Mouse (Mus musculus) liver, postnatal 0 days (tissue): ENCODE results near the gene Hps4. TPM values are rescaled to one million over a fixed set of nuclear protein-coding genes. Genes with fewer than 3 reads are reported as not detected.
A peak's percentile ranks its signal among the peaks of the same experiment; 100 is the strongest.

Experiments
- ATAC-seq: fragments of 200-750 bp; cut with Nextera tagmentation; 2 replicates; pipeline ENCODE4 v1.8.0; 2017; ENCODE audit warnings: mild to moderate bottlenecking, moderate library complexity
- DNase-seq: peaks from one replicate; pipeline ENCODE4 v3.0.0-alpha.2; 2016
- H3K27ac ChIP-seq: fragments of 300-500 bp; sonication (generic); 2 replicates; pipeline ENCODE4 v1.5.1; 2014; ENCODE audit warnings: antibody characterized with exemption, moderate library complexity, mild to moderate bottlenecking, low read depth
- H3K27me3 ChIP-seq: fragments of 300-500 bp; sonication (generic); 2 replicates; pipeline ENCODE4 v1.6.1; 2014; ENCODE audit warnings: low read length, control low read depth, mixed read lengths; ENCODE audit not compliant: insufficient read depth
- H3K36me3 ChIP-seq: fragments of 300-500 bp; sonication (generic); replicated peaks from 2 replicates; pipeline ENCODE4 v1.6.1; 2014; ENCODE audit warnings: mild to moderate bottlenecking, control low read depth, low read length, moderate library complexity, mixed read lengths; ENCODE audit not compliant: insufficient read depth
- H3K4me1 ChIP-seq: fragments of 300-500 bp; sonication (generic); 2 replicates; pipeline ENCODE4 v1.6.1; 2014; ENCODE audit warnings: antibody characterized with exemption, mild to moderate bottlenecking, control low read depth; ENCODE audit not compliant: insufficient read depth
- H3K4me2 ChIP-seq: fragments of 300-500 bp; sonication (generic); 2 replicates; pipeline ENCODE4 v1.6.1; 2014; ENCODE audit warnings: low read depth, mild to moderate bottlenecking, low read length, moderate library complexity, mixed read lengths
- H3K4me3 ChIP-seq: fragments of 300-500 bp; sonication (generic); 2 replicates; pipeline ENCODE4 v1.5.1; 2014; ENCODE audit warnings: low read depth, low read length
- H3K9ac ChIP-seq: fragments of 300-500 bp; sonication (generic); replicated peaks from 2 replicates; pipeline ENCODE4 v1.6.1; 2014; ENCODE audit warnings: mild to moderate bottlenecking, moderate library complexity
- H3K9me3 ChIP-seq: fragments of 300-500 bp; sonication (generic); 2 replicates; pipeline ENCODE4 v1.6.1; 2016; ENCODE audit warnings: mild to moderate bottlenecking, control low read depth, low read length, mixed read lengths
- CTCF ChIP-seq: sonication (generic); IDR thresholded peaks from 2 replicates; pipeline ENCODE4 v1.5.1; 2016; ENCODE audit warnings: antibody characterized with exemption, low read depth
- EP300 ChIP-seq: IDR thresholded peaks from 2 replicates; pipeline ENCODE4 v1.6.1; 2016; ENCODE audit warnings: antibody characterized with exemption, low read depth, mild to moderate bottlenecking
- WGBS: fragments of 180-500 bp; shearing (Covaris S2); extraction: QIAGEN DNeasy Blood & Tissue Kit; methylation state at CpG from one replicate; pipeline ENCODE4 v1.1.7; 2014; ENCODE audit not compliant: insufficient replicate concordance; 5-methylcytosine and 5-hydroxymethylcytosine counted together
- polyA plus RNA-seq: library from polyadenylated mRNA; unstranded; fragments of >200 nt; fragmentation: Nextera tagmentation; extraction: Ambion mirVana; gene quantifications from 2 replicates; pipeline ENCODE4 v1.2.1, GENCODE M21; 2015

Gene Hps4
- polyA plus RNA-seq, 1 experiment from 2014 or later = 11.5 TPM

DNA sequence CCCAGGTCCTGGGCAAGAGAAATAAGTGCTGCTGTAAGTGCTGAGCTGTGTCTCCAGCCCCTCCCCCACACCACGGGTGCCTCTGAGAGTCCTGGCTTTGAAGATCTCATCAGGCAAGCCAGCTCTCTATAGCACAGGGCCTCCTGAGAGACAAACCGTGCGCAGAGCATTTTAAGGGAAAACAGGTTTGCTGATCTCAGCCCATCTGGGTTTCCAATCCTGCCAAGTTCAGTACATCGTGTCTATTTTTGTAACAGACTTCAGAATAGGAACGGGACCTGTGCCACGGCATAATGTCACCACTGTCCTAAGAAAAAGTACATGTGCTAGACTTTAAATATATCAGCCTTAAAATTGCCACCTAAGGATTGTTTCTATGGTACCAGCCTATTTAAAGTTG is 21.9 kb upstream of the Hps4 start:
- Histone ChIP-seq H3K9ac (no peak overlapping the region), H3K4me2 (no peak overlapping the region), H3K9me3 (no peaks in the 10 kb centered on the region), H3K36me3 (peaks cover 4% of the 10 kb centered on the region), H3K4me3 (no peak overlapping the region), H3K4me1 (peaks cover 17% of the 10 kb centered on the region), H3K27ac (no peak overlapping the region), H3K27me3 (no peaks in the 10 kb centered on the region)
- no peak for DNase-seq
- 70% methylated on average over 6 of the region's 6 CpGs for WGBS
- no peak for TF ChIP-seq EP300
- no peak for TF ChIP-seq CTCF
- no peak for ATAC-seq

DNA sequence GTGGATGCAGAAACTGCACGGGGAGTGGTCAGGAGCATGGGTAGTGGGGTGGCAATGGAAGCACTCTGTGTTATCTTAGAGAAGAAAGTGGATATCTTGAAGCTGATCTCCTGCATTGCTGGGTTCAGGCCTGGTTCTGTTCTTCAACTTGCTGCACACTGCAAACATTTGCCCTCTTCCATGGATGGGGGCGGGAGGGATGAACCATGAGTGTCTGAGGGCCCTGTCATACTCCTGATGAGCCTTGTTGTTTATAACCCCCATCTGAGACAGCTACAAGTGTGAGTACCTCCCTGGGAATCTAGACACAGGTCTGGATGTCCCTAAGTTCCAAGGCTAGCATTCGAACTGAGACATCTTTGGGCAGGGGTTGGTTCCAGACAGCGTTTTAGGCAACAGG is 21.5 kb upstream of the Hps4 start:
- H3K36me3 ChIP-seq = no peaks in the 10 kb centered on the region
- 73% methylated on average over 4 of the region's 4 CpGs for WGBS
- TF ChIP-seq EP300 (no peak), CTCF (no peak)
- H3K27me3 ChIP-seq = no peaks in the 10 kb centered on the region
- no peak overlapping the region for H3K27ac ChIP-seq
- DNase-seq (no peak), ATAC-seq (no peak)
- peaks cover 17% of the 10 kb centered on the region for H3K4me1 ChIP-seq
- no peak overlapping the region for H3K9ac ChIP-seq
- no peaks in the 10 kb centered on the region for H3K9me3 ChIP-seq
- H3K4me2 ChIP-seq = no peak overlapping the region
- H3K4me3 ChIP-seq = no peak overlapping the region

GRCm38 (mm10) chr5:112323246-112323645 is 19.6 kb upstream of the Hps4 start:
- no peak for ATAC-seq
- peaks cover 8% of the 10 kb centered on the region; the same call in 1 of the 2 replicates for H3K36me3 ChIP-seq
- H3K9me3 ChIP-seq = no peaks in the 10 kb centered on the region
- H3K9ac ChIP-seq = no peak overlapping the region
- H3K4me1 ChIP-seq = peaks cover 23% of the 10 kb centered on the region
- WGBS = 88% methylated on average over 6 of the region's 6 CpGs
- no peak for TF ChIP-seq EP300
- no peak for TF ChIP-seq CTCF
- H3K4me2 ChIP-seq = no peak overlapping the region
- H3K27ac ChIP-seq = no peak overlapping the region
- no peaks in the 10 kb centered on the region for H3K27me3 ChIP-seq
- no peak overlapping the region for H3K4me3 ChIP-seq
- DNase-seq = no peak

GRCm38 (mm10) chr5:112324637-112325545 is 18.0 kb upstream of the Hps4 start:
- H3K4me1 ChIP-seq = peaks cover 23% of the 10 kb centered on the region
- peaks cover 23% of the 10 kb centered on the region for H3K36me3 ChIP-seq
- H3K9ac ChIP-seq = peak overlapping the region; percentile 16
- H3K4me2 ChIP-seq = peak overlapping the region; percentile 80
- peak overlapping the region; percentile 73 for H3K4me3 ChIP-seq
- WGBS = 10% methylated on average over 24 of the region's 24 CpGs
- no peaks in the 10 kb centered on the region for H3K9me3 ChIP-seq
- DNase-seq (peak; percentile 77), ATAC-seq (peak; percentile 75)
- peak overlapping the region; percentile 63 for H3K27ac ChIP-seq
- TF ChIP-seq CTCF (0 out of 2 replicates have a peak, but pooled peaks have one; percentile 6), EP300 (no peak)
- no peaks in the 10 kb centered on the region for H3K27me3 ChIP-seq

DNA sequence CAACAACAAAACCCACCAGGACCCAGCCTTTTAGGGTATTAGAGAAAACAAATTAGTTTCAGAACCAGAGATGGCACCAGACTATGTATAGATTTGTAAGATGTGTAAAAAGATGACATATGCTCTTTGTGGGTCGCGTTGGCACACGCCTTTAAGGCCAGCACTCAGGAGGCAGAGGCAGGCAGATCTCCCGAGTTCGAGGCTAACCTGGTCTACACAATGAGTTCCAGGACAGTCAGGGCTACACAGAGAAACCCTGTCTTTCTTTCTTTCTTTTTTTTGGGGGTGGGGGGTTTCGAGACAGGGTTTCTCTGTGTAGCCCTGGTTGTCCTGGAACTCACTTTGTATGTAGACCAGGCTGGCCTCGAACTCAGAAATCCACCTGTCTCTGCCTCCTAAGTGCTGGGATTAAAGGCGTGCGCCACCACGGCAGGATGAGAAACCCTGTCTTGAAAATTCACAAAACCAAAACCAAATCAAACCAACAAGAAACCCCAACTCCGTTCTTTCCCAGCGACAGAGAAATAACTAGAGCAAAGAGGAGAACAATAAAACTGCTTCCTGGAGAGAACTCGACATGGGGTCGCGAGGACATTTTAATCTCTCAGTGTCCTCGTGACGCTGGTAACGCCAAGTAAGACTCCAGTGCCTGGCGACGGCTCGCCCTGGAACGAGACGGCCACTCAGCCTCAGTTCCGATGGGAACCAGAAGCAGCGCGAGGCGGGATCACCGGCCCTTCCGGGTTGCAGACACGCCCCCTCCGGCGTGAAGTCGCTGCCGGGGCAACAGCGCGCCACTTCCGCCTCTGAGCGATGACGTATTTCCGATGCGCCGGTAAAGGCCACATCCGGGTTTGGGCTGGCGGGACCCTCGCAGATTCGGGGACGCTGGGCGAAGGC is 17.1 kb upstream of the Hps4 start, which contains the start of gene Tfip11:
Tfip11 (plus strand) TSS at position 813 of the 900 bp plus-strand sequence.
- WGBS = 8% methylated on average over 48 of the region's 48 CpGs
- peaks cover 23% of the 10 kb centered on the region for H3K4me1 ChIP-seq
- H3K36me3 ChIP-seq = peaks cover 32% of the 10 kb centered on the region
- H3K9me3 ChIP-seq = no peaks in the 10 kb centered on the region
- no peaks in the 10 kb centered on the region for H3K27me3 ChIP-seq
- ATAC-seq = peak; percentile 86
- H3K9ac ChIP-seq = peak within 1 kb of the TSS; percentile 68
- peak within 1 kb of the TSS; percentile 63 for H3K27ac ChIP-seq
- H3K4me2 ChIP-seq = peak within 1 kb of the TSS; percentile 80
- H3K4me3 ChIP-seq = peak within 1 kb of the TSS; percentile 73
- DNase-seq = peak; percentile 96
- no peak; the same call in 1 of the 2 replicates for TF ChIP-seq CTCF
- no peak for TF ChIP-seq EP300

GRCm38 (mm10) chr5:112326446-112327009 is 16.4 kb upstream of the Hps4 start:
- H3K9ac ChIP-seq = peak overlapping the region; percentile 68
- peak overlapping the region; percentile 80 for H3K4me2 ChIP-seq
- peak overlapping the region; percentile 73 for H3K4me3 ChIP-seq
- DNase-seq = no peak
- peak; percentile 28 for ATAC-seq
- TF ChIP-seq EP300 = no peak
- no peak for TF ChIP-seq CTCF
- H3K27me3 ChIP-seq = no peaks in the 10 kb centered on the region
- H3K9me3 ChIP-seq = no peaks in the 10 kb centered on the region
- WGBS = 1% methylated on average over 30 of the region's 33 CpGs
- peaks cover 40% of the 10 kb centered on the region for H3K36me3 ChIP-seq
- peak overlapping the region; percentile 49 for H3K27ac ChIP-seq
- peaks cover 23% of the 10 kb centered on the region for H3K4me1 ChIP-seq
